Mouse (Mus musculus): ENCODE measurements around the gene Tnfrsf13c. TPM values are rescaled to one million over a fixed set of nuclear protein-coding genes. Genes with fewer than 3 reads are reported as not detected.
"Not testable (repeated sequence)": the region's sequence is repeated elsewhere in the genome, so short reads cannot be mapped to it uniquely, and the experiment has no call there.

Tnfrsf13c gene
- polyA plus RNA-seq, 1 experiment from 2014 or later = 0.09 TPM

GRCm38 (mm10) chr15:82259510-82259909, 35.3 kb upstream of the Tnfrsf13c start:
- Histone ChIP-seq H3K4me3 (replicated peaks; ENCODE audit: low read depth, low read length) (no peak overlapping the region), H3K36me3 (ENCODE audit: insufficient read depth, low read length) (no peaks in the 10 kb centered on the region), H3K9me3 (replicated peaks; ENCODE audit: low read length) (no peaks in the 10 kb centered on the region), H3K27ac (no peak overlapping the region), H3K4me1 (replicated peaks; ENCODE audit: insufficient read depth, low read length) (no peaks in the 10 kb centered on the region), H3K9ac (ENCODE audit: low read depth, low read length) (no peak overlapping the region), H3K27me3 (ENCODE audit: insufficient read depth, low read length) (no peaks in the 10 kb centered on the region), H3K4me2 (ENCODE audit: low read length) (no peak overlapping the region)
- DNase-seq (ENCODE audit: low spot score) = peak; percentile 74
- peak; percentile 27; the same call in 1 of the 2 replicates for ATAC-seq (replicated peaks; ENCODE audit: low FRiP score, low read depth)
- WGBS = 13% methylated on average over 16 of the region's 16 CpGs
- TF ChIP-seq CTCF (IDR thresholded peaks at IDR 0.05; ENCODE audit: low read depth) = peak; percentile 100

- Histone ChIP-seq H3K9ac (ENCODE audit: low read depth, low read length) (no peak overlapping the region), H3K27me3 (ENCODE audit: insufficient read depth, low read length) (no peaks in the 10 kb centered on the region), H3K4me2 (ENCODE audit: low read length) (no peak overlapping the region), H3K27ac (no peak overlapping the region), H3K4me3 (replicated peaks; ENCODE audit: low read depth, low read length) (no peak overlapping the region), H3K4me1 (replicated peaks; ENCODE audit: insufficient read depth, low read length) (no peaks in the 10 kb centered on the region), H3K36me3 (ENCODE audit: insufficient read depth, low read length) (no peaks in the 10 kb centered on the region), H3K9me3 (replicated peaks; ENCODE audit: low read length) (no peaks in the 10 kb centered on the region)
- ATAC-seq (replicated peaks; ENCODE audit: low FRiP score, low read depth) = no peak
- 27% methylated on average over 10 of the region's 10 CpGs for WGBS
- no peak for TF ChIP-seq CTCF (IDR thresholded peaks at IDR 0.05; ENCODE audit: low read depth)
- no peak for DNase-seq (ENCODE audit: low spot score)
These were observed 31.8 kb upstream of the Tnfrsf13c start for GRCm38 (mm10) chr15:82255944-82256383.

GRCm38 (mm10) chr15:82255248-82255647, 31.1 kb upstream of the Tnfrsf13c start:
- DNase-seq (ENCODE audit: low spot score) = no peak
- no peak for ATAC-seq (replicated peaks; ENCODE audit: low FRiP score, low read depth)
- 52% methylated on average over 4 of the region's 4 CpGs for WGBS
- peak; percentile 30; the same call in 1 of the 2 replicates for TF ChIP-seq CTCF (IDR thresholded peaks at IDR 0.05; ENCODE audit: low read depth)
- Histone ChIP-seq H3K9me3 (replicated peaks; ENCODE audit: low read length) (no peaks in the 10 kb centered on the region), H3K27ac (no peak overlapping the region), H3K36me3 (ENCODE audit: insufficient read depth, low read length) (no peaks in the 10 kb centered on the region), H3K9ac (ENCODE audit: low read depth, low read length) (no peak overlapping the region), H3K4me3 (replicated peaks; ENCODE audit: low read depth, low read length) (no peak overlapping the region), H3K27me3 (ENCODE audit: insufficient read depth, low read length) (no peaks in the 10 kb centered on the region), H3K4me1 (replicated peaks; ENCODE audit: insufficient read depth, low read length) (no peaks in the 10 kb centered on the region), H3K4me2 (ENCODE audit: low read length) (no peak overlapping the region)

- ATAC-seq (replicated peaks; ENCODE audit: low FRiP score, low read depth) = no peak
- H3K27me3 ChIP-seq (ENCODE audit: insufficient read depth, low read length) = no peaks in the 10 kb centered on the region
- 89% methylated on average over 6 of the region's 6 CpGs for WGBS
These were observed 27.9 kb upstream of the Tnfrsf13c start, which contains the start of gene 1500009C09Rik for GRCm38 (mm10) chr15:82252097-82252496. Gene 1500009C09Rik (plus strand): TSS chr15:82252397.

GRCm38 (mm10) chr15:82251579-82251978, 27.4 kb upstream of the Tnfrsf13c start:
- Histone ChIP-seq H3K36me3 (ENCODE audit: insufficient read depth, low read length) (no peaks in the 10 kb centered on the region), H3K4me3 (replicated peaks; ENCODE audit: low read depth, low read length) (no peak overlapping the region), H3K27ac (no peak overlapping the region), H3K9me3 (replicated peaks; ENCODE audit: low read length) (no peaks in the 10 kb centered on the region), H3K9ac (ENCODE audit: low read depth, low read length) (no peak overlapping the region), H3K4me2 (ENCODE audit: low read length) (no peak overlapping the region), H3K27me3 (ENCODE audit: insufficient read depth, low read length) (no peaks in the 10 kb centered on the region), H3K4me1 (replicated peaks; ENCODE audit: insufficient read depth, low read length) (no peaks in the 10 kb centered on the region)
- WGBS = 95% methylated on average over 3 of the region's 3 CpGs
- peak; percentile 48; the same call in 1 of the 2 replicates for TF ChIP-seq CTCF (IDR thresholded peaks at IDR 0.05; ENCODE audit: low read depth)
- DNase-seq (ENCODE audit: low spot score) = no peak
- ATAC-seq (replicated peaks; ENCODE audit: low FRiP score, low read depth) = no peak

More at GRCm38 (mm10) chr15:82252097-82252496, 27.9 kb upstream of the Tnfrsf13c start, which contains the start of gene 1500009C09Rik:
- Histone ChIP-seq H3K9ac (ENCODE audit: low read depth, low read length) (no peak within 1 kb of the TSS), H3K27ac (no peak within 1 kb of the TSS), H3K4me2 (ENCODE audit: low read length) (no peak within 1 kb of the TSS), H3K4me3 (replicated peaks; ENCODE audit: low read depth, low read length) (no peak within 1 kb of the TSS), H3K4me1 (replicated peaks; ENCODE audit: insufficient read depth, low read length) (no peaks in the 10 kb centered on the region), H3K9me3 (replicated peaks; ENCODE audit: low read length) (no peaks in the 10 kb centered on the region), H3K36me3 (ENCODE audit: insufficient read depth, low read length) (no peaks in the 10 kb centered on the region)
- no peak for DNase-seq (ENCODE audit: low spot score)
- TF ChIP-seq CTCF (IDR thresholded peaks at IDR 0.05; ENCODE audit: low read depth) = no peak

GRCm38 (mm10) chr15:82247131-82247776, 23.1 kb upstream of the Tnfrsf13c start:
- Histone ChIP-seq H3K9me3 (replicated peaks; ENCODE audit: low read length) (no peaks in the 10 kb centered on the region), H3K4me3 (replicated peaks; ENCODE audit: low read depth, low read length) (no peak overlapping the region), H3K27me3 (ENCODE audit: insufficient read depth, low read length) (no peaks in the 10 kb centered on the region), H3K9ac (ENCODE audit: low read depth, low read length) (no peak overlapping the region), H3K36me3 (ENCODE audit: insufficient read depth, low read length) (no peaks in the 10 kb centered on the region), H3K4me2 (ENCODE audit: low read length) (no peak overlapping the region), H3K4me1 (replicated peaks; ENCODE audit: insufficient read depth, low read length) (0 out of 2 replicates have a peak, but pooled peaks cover 5% of the 10 kb centered on the region), H3K27ac (no peak overlapping the region)
- no peak for TF ChIP-seq CTCF (IDR thresholded peaks at IDR 0.05; ENCODE audit: low read depth)
- ATAC-seq (replicated peaks; ENCODE audit: low FRiP score, low read depth) = no peak
- no peak for DNase-seq (ENCODE audit: low spot score)
- WGBS = 67% methylated on average over 3 of the region's 3 CpGs

GRCm38 (mm10) chr15:82244805-82245161, 20.6 kb upstream of the Tnfrsf13c start:
- not testable (repeated sequence) for DNase-seq (ENCODE audit: low spot score); H3K36me3 ChIP-seq (ENCODE audit: insufficient read depth, low read length); H3K27ac ChIP-seq; H3K4me1 ChIP-seq (replicated peaks; ENCODE audit: insufficient read depth, low read length); H3K27me3 ChIP-seq (ENCODE audit: insufficient read depth, low read length); H3K9me3 ChIP-seq (replicated peaks; ENCODE audit: low read length)
- WGBS = 20% methylated on average over 9 of the region's 9 CpGs
- Histone ChIP-seq H3K4me3 (replicated peaks; ENCODE audit: low read depth, low read length) (peak overlapping the region; percentile 71), H3K4me2 (ENCODE audit: low read length) (peak overlapping the region; percentile 89), H3K9ac (ENCODE audit: low read depth, low read length) (peak overlapping the region; percentile 62; the same call in 1 of the 2 replicates)
- peak; percentile 11; the same call in 1 of the 2 replicates for ATAC-seq (replicated peaks; ENCODE audit: low FRiP score, low read depth)

All from kidney, postnatal 0 days (tissue).